Mouse (Mus musculus): ENCODE data around the gene Tcirg1. TPM values are rescaled to one million over a fixed set of nuclear protein-coding genes. Genes with fewer than 3 reads are reported as not detected.
A peak's percentile ranks its signal among the peaks of the same experiment; 100 is the strongest.

The Tcirg1 gene
- polyA plus RNA-seq, 1 experiment from 2014 or later: 18.0 TPM

DNA sequence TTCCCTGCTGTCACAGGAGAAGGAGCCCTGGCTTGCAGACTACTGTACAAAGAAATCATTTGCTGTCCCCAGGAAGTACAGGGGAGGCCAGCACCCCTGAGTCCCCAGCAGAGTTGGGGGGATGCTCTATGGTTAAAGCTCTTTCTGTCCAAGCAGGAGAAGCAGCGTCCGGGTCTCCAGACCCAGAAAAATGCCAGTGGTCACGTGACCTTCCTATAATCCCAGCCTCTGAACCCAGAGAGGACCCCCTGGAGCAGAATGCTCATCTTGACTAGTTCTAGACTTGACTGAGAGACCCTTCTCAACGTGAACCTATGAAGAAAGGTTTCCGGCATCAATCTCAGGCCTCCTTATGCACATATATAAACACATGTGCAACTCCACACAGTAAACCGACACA lies 18.9 kb upstream of the Tcirg1 start:
- WGBS (ENCODE audit: insufficient replicate concordance): 71% methylated on average over 6 of the region's 6 CpGs
- DNase-seq: no peak
- no peak for ATAC-seq (ENCODE audit: low read depth)
- Histone ChIP-seq H3K4me1 (replicated peaks) (peaks cover 37% of the 10 kb centered on the region), H3K27me3 (no peaks in the 10 kb centered on the region), H3K9me3 (replicated peaks) (no peaks in the 10 kb centered on the region), H3K27ac (no peak overlapping the region), H3K9ac (no peak overlapping the region), H3K4me3 (replicated peaks) (no peak overlapping the region), H3K36me3 (no peaks in the 10 kb centered on the region), H3K4me2 (no peak overlapping the region)

- Histone ChIP-seq H3K4me1 (replicated peaks) (peaks cover 27% of the 10 kb centered on the region), H3K27ac (no peak overlapping the region), H3K9me3 (replicated peaks) (no peaks in the 10 kb centered on the region), H3K27me3 (no peaks in the 10 kb centered on the region), H3K9ac (no peak overlapping the region), H3K4me2 (no peak overlapping the region), H3K4me3 (replicated peaks) (no peak overlapping the region), H3K36me3 (no peaks in the 10 kb centered on the region)
- ATAC-seq (ENCODE audit: low read depth) (no peak), DNase-seq (no peak)
- 69% methylated on average over 7 of the region's 7 CpGs for WGBS (ENCODE audit: insufficient replicate concordance)
Measured at GRCm38 (mm10) chr19:3924868-3925267, 17.9 kb upstream of the Tcirg1 start.

- H3K4me2 ChIP-seq: no peak overlapping the region
- H3K4me1 ChIP-seq (replicated peaks): peaks cover 23% of the 10 kb centered on the region
- ATAC-seq (ENCODE audit: low read depth): no peak
- 71% methylated on average over 8 of the region's 8 CpGs for WGBS (ENCODE audit: insufficient replicate concordance)
- no peaks in the 10 kb centered on the region for H3K27me3 ChIP-seq
- no peak overlapping the region for H3K9ac ChIP-seq
- no peak overlapping the region for H3K27ac ChIP-seq
- DNase-seq: no peak
- H3K36me3 ChIP-seq: no peaks in the 10 kb centered on the region
- H3K9me3 ChIP-seq (replicated peaks): no peaks in the 10 kb centered on the region
- no peak overlapping the region for H3K4me3 ChIP-seq (replicated peaks)
Measured at GRCm38 (mm10) chr19:3924190-3924589, 17.3 kb upstream of the Tcirg1 start.

- no peaks in the 10 kb centered on the region for H3K9me3 ChIP-seq (replicated peaks)
- H3K27ac ChIP-seq: 0 out of 2 replicates have a peak overlapping the region, but pooled peaks have one; percentile 29
- peaks cover 23% of the 10 kb centered on the region for H3K4me1 ChIP-seq (replicated peaks)
- no peaks in the 10 kb centered on the region for H3K27me3 ChIP-seq
- no peaks in the 10 kb centered on the region for H3K36me3 ChIP-seq
- DNase-seq (no peak), ATAC-seq (ENCODE audit: low read depth) (0 out of 2 replicates have a peak, but pooled peaks have one; percentile 1)
- H3K9ac ChIP-seq: no peak overlapping the region
- 54% methylated on average over 13 of the region's 13 CpGs for WGBS (ENCODE audit: insufficient replicate concordance)
- no peak overlapping the region for H3K4me2 ChIP-seq
- no peak overlapping the region for H3K4me3 ChIP-seq (replicated peaks)
Measured at GRCm38 (mm10) chr19:3923586-3923985, 16.7 kb upstream of the Tcirg1 start.

GRCm38 (mm10) chr19:3922661-3923371 lies 15.9 kb upstream of the Tcirg1 start:
- no peak for ATAC-seq (ENCODE audit: low read depth)

GRCm38 (mm10) chr19:3919928-3920327 lies 13.0 kb upstream of the Tcirg1 start:
- H3K36me3 ChIP-seq: no peaks in the 10 kb centered on the region
- peaks cover 21% of the 10 kb centered on the region for H3K4me1 ChIP-seq (replicated peaks)
- ATAC-seq (ENCODE audit: low read depth) (no peak), DNase-seq (no peak)
- H3K4me3 ChIP-seq (replicated peaks): no peak overlapping the region
- H3K27ac ChIP-seq: no peak overlapping the region
- no peaks in the 10 kb centered on the region for H3K9me3 ChIP-seq (replicated peaks)
- H3K27me3 ChIP-seq: no peaks in the 10 kb centered on the region
- no peak overlapping the region for H3K4me2 ChIP-seq
- no peak overlapping the region for H3K9ac ChIP-seq

More at GRCm38 (mm10) chr19:3922661-3923371, 15.9 kb upstream of the Tcirg1 start:
- Histone ChIP-seq H3K4me2 (no peak overlapping the region), H3K9me3 (replicated peaks) (no peaks in the 10 kb centered on the region), H3K4me1 (replicated peaks) (peaks cover 23% of the 10 kb centered on the region), H3K4me3 (replicated peaks) (no peak overlapping the region), H3K27ac (peak overlapping the region; percentile 29; the same call in 1 of the 2 replicates), H3K9ac (no peak overlapping the region), H3K27me3 (no peaks in the 10 kb centered on the region), H3K36me3 (no peaks in the 10 kb centered on the region)
- no peak for DNase-seq
- 37% methylated on average over 10 of the region's 10 CpGs for WGBS (ENCODE audit: insufficient replicate concordance)

- Histone ChIP-seq H3K27ac (no peak overlapping the region), H3K4me2 (no peak overlapping the region), H3K4me3 (replicated peaks) (no peak overlapping the region), H3K4me1 (replicated peaks) (peaks cover 24% of the 10 kb centered on the region), H3K27me3 (no peaks in the 10 kb centered on the region), H3K9ac (no peak overlapping the region), H3K36me3 (no peaks in the 10 kb centered on the region), H3K9me3 (replicated peaks) (no peaks in the 10 kb centered on the region)
- WGBS (ENCODE audit: insufficient replicate concordance): 74% methylated on average over 11 of the region's 11 CpGs
- DNase-seq (no peak), ATAC-seq (ENCODE audit: low read depth) (no peak)
Measured at GRCm38 (mm10) chr19:3916727-3917126, 9.8 kb upstream of the Tcirg1 start.

DNA sequence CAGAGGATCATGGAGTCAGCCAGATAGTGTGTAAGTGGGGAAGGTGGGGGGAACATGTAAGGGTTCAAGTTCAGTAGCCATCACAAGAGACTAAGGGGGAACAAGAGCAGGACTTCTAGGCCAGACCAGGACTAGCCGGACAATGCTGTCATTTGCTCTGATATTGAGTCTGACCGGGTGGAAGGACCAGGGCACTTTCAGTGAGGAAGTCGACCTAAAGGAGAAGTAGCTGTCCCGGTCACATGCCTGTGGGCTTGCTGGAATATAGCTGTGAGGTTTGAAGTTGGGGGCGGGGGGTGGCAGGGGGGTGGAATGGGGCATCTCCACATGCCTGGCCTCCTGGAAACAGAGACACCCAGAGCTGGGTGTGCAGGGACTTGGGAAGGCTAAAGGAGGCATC lies 7.6 kb upstream of the Tcirg1 start:
- H3K9ac ChIP-seq: no peak overlapping the region
- ATAC-seq (ENCODE audit: low read depth) (no peak), DNase-seq (no peak)
- H3K9me3 ChIP-seq (replicated peaks): no peaks in the 10 kb centered on the region
- peak overlapping the region; percentile 73; the same call in 1 of the 2 replicates for H3K4me3 ChIP-seq (replicated peaks)
- H3K36me3 ChIP-seq: peaks cover 20% of the 10 kb centered on the region
- H3K27me3 ChIP-seq: no peaks in the 10 kb centered on the region
- 0 out of 2 replicates have a peak overlapping the region, but pooled peaks have one; percentile 81 for H3K4me2 ChIP-seq
- peaks cover 38% of the 10 kb centered on the region for H3K4me1 ChIP-seq (replicated peaks)
- WGBS (ENCODE audit: insufficient replicate concordance): 44% methylated on average over 5 of the region's 5 CpGs
- peak overlapping the region; percentile 76; the same call in 1 of the 2 replicates for H3K27ac ChIP-seq

- no peak for DNase-seq
- no peaks in the 10 kb centered on the region for H3K27me3 ChIP-seq
- peak overlapping the region; percentile 76 for H3K27ac ChIP-seq
- H3K4me2 ChIP-seq: peak overlapping the region; percentile 81
- H3K9me3 ChIP-seq (replicated peaks): no peaks in the 10 kb centered on the region
- H3K9ac ChIP-seq: peak overlapping the region; percentile 79
- H3K36me3 ChIP-seq: peaks cover 29% of the 10 kb centered on the region
- ATAC-seq (ENCODE audit: low read depth): no peak
- peak overlapping the region; percentile 73 for H3K4me3 ChIP-seq (replicated peaks)
- WGBS (ENCODE audit: insufficient replicate concordance): 72% methylated on average over 8 of the region's 8 CpGs
- peaks cover 38% of the 10 kb centered on the region for H3K4me1 ChIP-seq (replicated peaks)
Measured at GRCm38 (mm10) chr19:3913692-3914091, 6.8 kb upstream of the Tcirg1 start.

DNA sequence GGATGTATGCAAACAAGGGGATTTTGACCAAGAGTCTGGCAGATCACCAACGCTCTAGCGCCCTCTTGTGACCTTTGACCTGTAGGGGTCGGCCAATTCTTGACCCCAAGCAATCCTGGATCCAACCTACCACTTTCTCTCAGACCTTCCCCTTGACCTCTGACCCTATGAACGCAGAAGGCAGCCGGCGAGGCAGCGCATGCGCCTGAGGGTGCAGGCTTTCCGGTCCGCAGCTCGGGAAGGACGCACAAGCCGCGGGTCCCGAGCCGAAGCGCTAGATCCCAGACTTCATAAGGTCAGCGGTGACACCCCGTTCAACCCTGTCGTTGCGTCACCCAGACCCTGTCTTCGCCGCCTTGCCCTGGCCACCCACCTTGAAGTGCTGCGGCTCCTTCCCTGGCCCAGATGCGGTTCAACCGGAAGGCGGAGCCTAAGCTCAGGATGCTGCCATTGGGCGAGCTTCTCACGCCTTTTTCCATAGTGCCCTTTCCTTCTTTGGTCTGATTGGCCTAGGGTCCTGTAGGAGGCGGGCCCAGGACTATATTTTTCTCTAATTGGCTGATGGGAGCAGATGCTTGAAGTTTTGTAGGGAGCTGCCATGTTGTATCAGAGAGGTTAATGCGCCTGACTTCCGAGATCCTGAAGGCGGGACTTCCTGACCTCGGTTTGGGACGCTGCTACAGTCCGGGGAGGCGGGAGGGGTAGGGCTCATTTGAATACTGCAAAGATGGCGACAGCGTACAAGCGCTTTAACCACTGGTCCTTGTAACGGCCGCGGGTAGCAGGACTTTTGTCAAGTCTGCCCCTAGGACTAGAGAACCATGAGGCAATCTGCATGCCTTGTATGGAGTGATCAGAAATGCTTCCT lies 5.6 kb upstream of the Tcirg1 start, which contains the start of gene Ndufs8:
TSS of gene Ndufs8 (minus strand) at position 438 of the 868 bp plus-strand sequence.
- peak within 1 kb of the TSS; percentile 79 for H3K9ac ChIP-seq
- ATAC-seq (ENCODE audit: low read depth) (peak; percentile 95), DNase-seq (peak; percentile 95)
- H3K9me3 ChIP-seq (replicated peaks): no peaks in the 10 kb centered on the region
- peak within 1 kb of the TSS; percentile 81 for H3K4me2 ChIP-seq
- peaks cover 49% of the 10 kb centered on the region for H3K4me1 ChIP-seq (replicated peaks)
- no peaks in the 10 kb centered on the region for H3K27me3 ChIP-seq
- H3K36me3 ChIP-seq: peaks cover 39% of the 10 kb centered on the region
- peak within 1 kb of the TSS; percentile 73 for H3K4me3 ChIP-seq (replicated peaks)
- WGBS (ENCODE audit: insufficient replicate concordance): under 1% methylated on average over 41 of the region's 43 CpGs
- peak within 1 kb of the TSS; percentile 76 for H3K27ac ChIP-seq

- Histone ChIP-seq H3K27me3 (no peaks in the 10 kb centered on the region), H3K27ac (no peak overlapping the region), H3K4me3 (replicated peaks) (no peak overlapping the region), H3K9me3 (replicated peaks) (no peaks in the 10 kb centered on the region), H3K36me3 (peaks cover 39% of the 10 kb centered on the region), H3K4me1 (replicated peaks) (peaks cover 73% of the 10 kb centered on the region), H3K9ac (no peak overlapping the region), H3K4me2 (no peak overlapping the region)
- WGBS (ENCODE audit: insufficient replicate concordance): 65% methylated on average over 5 of the region's 5 CpGs
- DNase-seq (no peak), ATAC-seq (ENCODE audit: low read depth) (no peak)
Measured at GRCm38 (mm10) chr19:3910206-3910605, 3.3 kb upstream of the Tcirg1 start.

Measured in liver, embryonic 13.5 days (tissue).